In the genomic region with DNA sequence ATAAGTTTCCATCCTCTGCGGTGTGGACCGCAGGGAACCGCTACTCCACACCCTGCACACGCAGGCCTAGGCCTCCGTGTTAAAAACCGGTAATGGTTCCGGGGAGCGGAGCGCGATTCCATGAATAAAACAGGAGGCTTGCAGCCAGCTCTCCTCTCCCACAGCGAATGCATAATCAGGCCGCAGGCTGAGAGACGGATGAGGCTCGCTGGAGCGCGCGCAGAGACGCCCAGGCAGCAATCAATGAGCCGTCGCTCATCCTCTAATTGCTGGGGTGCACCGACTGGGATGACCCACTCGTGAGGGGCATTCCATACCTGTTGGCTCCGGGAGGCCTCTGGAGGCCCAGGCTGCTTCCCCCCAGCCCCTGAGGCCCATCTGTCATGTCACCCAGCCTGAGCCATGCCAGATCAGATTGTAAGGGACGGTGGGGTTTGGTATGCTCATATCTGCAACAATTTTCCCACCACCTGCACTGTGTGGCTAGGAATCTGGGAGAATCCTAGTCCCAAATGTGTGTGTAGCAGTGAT, we compare ENCODE assay signal across 8 mouse cellular contexts. TPM values are rescaled to one million over a fixed set of nuclear protein-coding genes. Genes with fewer than 3 reads are reported as not detected.
DNase-seq lines count a peak whose midpoint lies in the region; ATAC-seq lines count a peak whose summit lies in the region.
"Had no signal": no experiment of that assay in that cellular context is flagged by ENCODE, and none has a peak within 500 bp of the region (broad histone marks: within the 10 kb centered on the region; RNA-seq: fewer than 3 reads in every experiment).

No protein-coding gene starts in this region.

- no peaks in the 10 kb centered on the region for H3K36me3 ChIP-seq in embryonic facial prominence, embryonic 13.5 days
- H3K36me3 ChIP-seq in hindbrain, embryonic 16.5 days (ENCODE audit: control insufficient read depth, insufficient read depth, low read length), result no peaks in the 10 kb centered on the region

- WGBS in embryonic facial prominence, embryonic 13.5 days, result 9% methylated on average over 24 of the region's 24 CpGs
- WGBS in hindbrain, embryonic 16.5 days, result 6% methylated on average over 24 of the region's 24 CpGs

- 0 out of 2 replicates have a peak, but pooled peaks cover 4% of the 10 kb centered on the region for H3K27me3 ChIP-seq in embryonic facial prominence, embryonic 13.5 days
- H3K27me3 ChIP-seq in hindbrain, embryonic 16.5 days (replicated peaks; ENCODE audit: control insufficient read depth, insufficient read depth, low read length), result no peaks in the 10 kb centered on the region

- no peaks in the 10 kb centered on the region for H3K9me3 ChIP-seq in embryonic facial prominence, embryonic 13.5 days
- no peaks in the 10 kb centered on the region for H3K9me3 ChIP-seq in hindbrain, embryonic 16.5 days (ENCODE audit: control insufficient read depth, low read length)

- peak overlapping the region; percentile 51; the same call in 1 of the 2 replicates for H3K27ac ChIP-seq in embryonic facial prominence, embryonic 13.5 days
- H3K27ac ChIP-seq in hindbrain, embryonic 16.5 days (ENCODE audit: low read depth, low read length), result peak overlapping the region; percentile 36; the same call in 1 of the 2 replicates
- H3K27ac ChIP-seq: macrophage had no signal

- peaks cover 9% of the 10 kb centered on the region for H3K4me1 ChIP-seq in embryonic facial prominence, embryonic 13.5 days
- H3K4me1 ChIP-seq in hindbrain, embryonic 16.5 days (ENCODE audit: control insufficient read depth, insufficient read depth, low read depth, low read length), result peaks cover 8% of the 10 kb centered on the region

- no peak for ATAC-seq in embryonic facial prominence, embryonic 13.5 days (ENCODE audit: insufficient number of reproducible peaks, insufficient read depth, low FRiP score, low TSS enrichment, low read depth)
- ATAC-seq in hindbrain, embryonic 16.5 days, result peak; percentile 79

- H3K4me3 ChIP-seq in embryonic facial prominence, embryonic 13.5 days, result no peak overlapping the region
- no peak overlapping the region for H3K4me3 ChIP-seq in hindbrain, embryonic 16.5 days (ENCODE audit: low read length)

- peak overlapping the region; percentile 57 for H3K9ac ChIP-seq in embryonic facial prominence, embryonic 13.5 days
- H3K9ac ChIP-seq in hindbrain, embryonic 16.5 days (ENCODE audit: low read depth, low read length), result peak overlapping the region; percentile 37

- peak overlapping the region; percentile 45 for H3K4me2 ChIP-seq in embryonic facial prominence, embryonic 13.5 days
- H3K4me2 ChIP-seq in hindbrain, embryonic 16.5 days (ENCODE audit: low read length), result peak overlapping the region; percentile 45

- peak; percentile 44 to 51 for DNase-seq in layer of hippocampus, postnatal 10 days (ENCODE audit: low spot score in 2 of 2)
- DNase-seq in layer of hippocampus, adult 11-12 months (ENCODE audit: low spot score), result no peak
- peak; percentile 64 for DNase-seq in retina, embryonic 14.5 days (ENCODE audit: low spot score)
- no peak for DNase-seq in cerebellum, adult 9-10 months
- DNase-seq in gastrocnemius, adult 18-20 months (ENCODE audit: low spot score), result no peak

RNA-seq across cellular contexts. Expression of gene Mum1, which starts 17.3 kb away (rescaled TPM):
- 10 to 100 TPM; 40.3 to 46.6 TPM for total RNA-seq in layer of hippocampus, postnatal 10 days (2021)
- 96.1 and 97.6 TPM in 2 replicates for polyA plus RNA-seq in embryonic facial prominence, embryonic 13.5 days (2015; fragmentation: Nextera tagmentation; extraction: Ambion mirVana)
- polyA plus RNA-seq in hindbrain, embryonic 16.5 days (2015; fragmentation: Nextera tagmentation; extraction: Ambion mirVana), result 38.0 and 38.7 TPM in 2 replicates
- total RNA-seq in gastrocnemius, adult 18-20 months (2021), result 10 to 100 TPM; 13.8 to 13.9 TPM

RNA-seq across cellular contexts. Expression of gene Efna2, which starts 29.6 kb away (rescaled TPM):
- 10 to 100 TPM; 16.8 to 19.8 TPM for total RNA-seq in layer of hippocampus, postnatal 10 days (2021)
- 26.8 and 38.8 TPM in 2 replicates for polyA plus RNA-seq in embryonic facial prominence, embryonic 13.5 days (2015; fragmentation: Nextera tagmentation; extraction: Ambion mirVana)
- polyA plus RNA-seq in hindbrain, embryonic 16.5 days (2015; fragmentation: Nextera tagmentation; extraction: Ambion mirVana), result 21.5 and 22.7 TPM in 2 replicates
- under 1 TPM; 0.24 to 0.48 TPM for total RNA-seq in gastrocnemius, adult 18-20 months (2021)

RNA-seq across cellular contexts. Expression of gene 1600002K03Rik, which starts 36.2 kb away (rescaled TPM):
- total RNA-seq in layer of hippocampus, postnatal 10 days (2021), result 1 to 10 TPM; 4.3 to 6.7 TPM
- polyA plus RNA-seq in embryonic facial prominence, embryonic 13.5 days (2015; fragmentation: Nextera tagmentation; extraction: Ambion mirVana), result 11.0 and 11.6 TPM in 2 replicates
- polyA plus RNA-seq in hindbrain, embryonic 16.5 days (2015; fragmentation: Nextera tagmentation; extraction: Ambion mirVana), result 9.4 and 10.1 TPM in 2 replicates
- 1 to 10 TPM; 5.4 to 6.5 TPM for total RNA-seq in gastrocnemius, adult 18-20 months (2021)

RNA-seq across cellular contexts. Expression of gene Ndufs7, which starts 40.0 kb away (rescaled TPM):
- total RNA-seq in layer of hippocampus, postnatal 10 days (2021), result 100 to 1,000 TPM; 143 to 152 TPM
- 266 and 299 TPM in 2 replicates for polyA plus RNA-seq in embryonic facial prominence, embryonic 13.5 days (2015; fragmentation: Nextera tagmentation; extraction: Ambion mirVana)
- 349 and 361 TPM in 2 replicates for polyA plus RNA-seq in hindbrain, embryonic 16.5 days (2015; fragmentation: Nextera tagmentation; extraction: Ambion mirVana)
- 100 to 1,000 TPM; 578 to 613 TPM for total RNA-seq in gastrocnemius, adult 18-20 months (2021)

RNA-seq across cellular contexts. Expression of gene Cirbp, which starts 43.1 kb away (rescaled TPM):
- total RNA-seq in layer of hippocampus, postnatal 10 days (2021), result 100 to 1,000 TPM; 154 to 175 TPM
- 142 and 162 TPM in 2 replicates for polyA plus RNA-seq in embryonic facial prominence, embryonic 13.5 days (2015; fragmentation: Nextera tagmentation; extraction: Ambion mirVana)
- 288 and 311 TPM in 2 replicates for polyA plus RNA-seq in hindbrain, embryonic 16.5 days (2015; fragmentation: Nextera tagmentation; extraction: Ambion mirVana)
- total RNA-seq in gastrocnemius, adult 18-20 months (2021), result 10 to 100 TPM; 28.9 to 37.5 TPM

Comparison
In these comparisons a context has a peak if more than half of its experiments do, and no peak if none do; other contexts are left out.
1. DNase-seq: peak in layer of hippocampus, postnatal 10 days (2 of 2) and retina, embryonic 14.5 days (single experiment); none in layer of hippocampus, adult 11-12 months (single experiment), cerebellum, adult 9-10 months (single experiment) and gastrocnemius, adult 18-20 months (single experiment).
2. RNA of gene Efna2, which starts 29.6 kb away (total RNA-seq): 16.8 to 19.8 TPM in layer of hippocampus, postnatal 10 days; 0.24 to 0.48 TPM in gastrocnemius, adult 18-20 months; every median in the first group is over 10 times any median in the second.